13 mouse cellular contexts compared by ENCODE assay signal in genomic region chr1:92745284-92745683, GRCm38 (mm10).
A peak's percentile ranks its signal among the peaks of the same experiment; 100 is the strongest.
DNase-seq lines count a peak whose midpoint lies in the region; ATAC-seq lines count a peak whose summit lies in the region.
"Had no signal": no experiment of that assay in that cellular context is flagged by ENCODE, and none has a peak within 500 bp of the region (broad histone marks: within the 10 kb centered on the region; RNA-seq: fewer than 3 reads in every experiment).

No protein-coding gene starts in this region.

- 70% methylated on average over 5 of the region's 5 CpGs for WGBS in heart, embryonic 14.5 days
- 77% methylated on average over 5 of the region's 5 CpGs for WGBS in neural tube, embryonic 13.5 days

- peak overlapping the region; percentile 79 to 88 for H3K27ac ChIP-seq in heart, embryonic 14.5 days (replicated peaks in 1 of 2; ENCODE audit: control insufficient read depth in 1 of 2, insufficient read depth in 1 of 2, low read depth in 2 of 2, low read length in 2 of 2)
- peak overlapping the region; percentile 64; the same call in 1 of the 2 replicates for H3K27ac ChIP-seq in neural tube, embryonic 13.5 days (replicated peaks)
- H3K27ac ChIP-seq: embryonic facial prominence, embryonic 12.5 days; kidney, postnatal 0 days had no signal

- no peak overlapping the region for H3K4me2 ChIP-seq in heart, embryonic 14.5 days (ENCODE audit: low read length)
- no peak overlapping the region for H3K4me2 ChIP-seq in neural tube, embryonic 13.5 days
- H3K4me2 ChIP-seq: embryonic facial prominence, embryonic 12.5 days; liver, embryonic 11.5 days had no signal

- peak; percentile 21 for DNase-seq in adrenal gland, adult 2 months
- no peak for DNase-seq in adrenal gland, postnatal 25 days
- no peak for DNase-seq in heart, adult 8-10 months (ENCODE audit: low spot score)
- no peak for DNase-seq in neural tube, embryonic 10.5 days (ENCODE audit: extremely low spot score, low spot score)
- DNase-seq in liver = no peak
- DNase-seq: thymus, postnatal 25 days had no signal

- no peak for ATAC-seq in heart, embryonic 14.5 days (ENCODE audit: insufficient number of reproducible peaks, insufficient read depth, low FRiP score, low read depth)
- no peak for ATAC-seq in neural tube, embryonic 13.5 days (ENCODE audit: low read depth)
- ATAC-seq in CD4-positive, CD25-positive, alpha-beta regulatory T cell, adult 4 months = no peak
- ATAC-seq: lung, postnatal 0 days had no signal

- H3K9ac ChIP-seq in heart, embryonic 14.5 days (ENCODE audit: low read length) = no peak overlapping the region; the same call in 1 of the 2 replicates
- no peak overlapping the region for H3K9ac ChIP-seq in neural tube, embryonic 13.5 days
- H3K9ac ChIP-seq: embryonic facial prominence, embryonic 12.5 days had no signal

- no peak overlapping the region for H3K4me3 ChIP-seq in heart, embryonic 14.5 days (ENCODE audit: control insufficient read depth in 1 of 2, insufficient read depth in 1 of 2, low read depth in 1 of 2, low read length in 2 of 2)
- H3K4me3 ChIP-seq in neural tube, embryonic 13.5 days = no peak overlapping the region
- H3K4me3 ChIP-seq: embryonic facial prominence, embryonic 12.5 days had no signal

- peaks cover 25% of the 10 kb centered on the region in 2 experiments for H3K4me1 ChIP-seq in heart, embryonic 14.5 days (ENCODE audit: control insufficient read depth in 2 of 2, insufficient read depth in 2 of 2, low read length in 2 of 2)
- peaks cover 19% of the 10 kb centered on the region for H3K4me1 ChIP-seq in neural tube, embryonic 13.5 days (replicated peaks)
- H3K4me1 ChIP-seq: embryonic facial prominence, embryonic 12.5 days had no signal

- H3K27me3 ChIP-seq in heart, embryonic 14.5 days (ENCODE audit: control insufficient read depth, insufficient read depth, low read length) = no peaks in the 10 kb centered on the region
- H3K27me3 ChIP-seq in neural tube, embryonic 13.5 days = no peaks in the 10 kb centered on the region
- H3K27me3 ChIP-seq: embryonic facial prominence, embryonic 12.5 days had no signal

- H3K9me3 ChIP-seq in heart, embryonic 14.5 days (ENCODE audit: control insufficient read depth, low read length) = no peaks in the 10 kb centered on the region
- no peaks in the 10 kb centered on the region for H3K9me3 ChIP-seq in neural tube, embryonic 13.5 days
- H3K9me3 ChIP-seq: embryonic facial prominence, embryonic 12.5 days had no signal

- H3K36me3 ChIP-seq in heart, embryonic 14.5 days (ENCODE audit: control insufficient read depth, insufficient read depth, low read length) = no peaks in the 10 kb centered on the region
- no peaks in the 10 kb centered on the region for H3K36me3 ChIP-seq in neural tube, embryonic 13.5 days
- H3K36me3 ChIP-seq: embryonic facial prominence, embryonic 12.5 days had no signal
